Mouse (Mus musculus): ENCODE measurements around the gene Hsd11b1. TPM values are rescaled to one million over a fixed set of nuclear protein-coding genes. Genes with fewer than 3 reads are reported as not detected.

Hsd11b1 gene
- total and polyA plus RNA-seq, 2 experiments from 2014 or later: 1.8 to 2.0 TPM

GRCm38 (mm10) chr1:193232732-193233131 is 31.1 kb downstream of the Hsd11b1 start:
- Histone ChIP-seq H3K36me3 (ENCODE audit: insufficient read depth) (no peaks in the 10 kb centered on the region), H3K9ac (no peak overlapping the region), H3K27me3 (ENCODE audit: insufficient read depth, low read length) (no peaks in the 10 kb centered on the region), H3K9me3 (ENCODE audit: low read length) (no peaks in the 10 kb centered on the region), H3K4me2 (ENCODE audit: low read depth) (no peak overlapping the region), H3K4me3 (ENCODE audit: low read depth, low read length) (no peak overlapping the region), H3K4me1 (ENCODE audit: insufficient read depth) (no peaks in the 10 kb centered on the region), H3K27ac (ENCODE audit: low read depth, low read length) (no peak overlapping the region)
- DNase-seq (no peak), ATAC-seq (no peak)
- TF ChIP-seq CTCF (IDR thresholded peaks at IDR 0.05; ENCODE audit: low read depth): no peak
- 81% methylated on average over 2 of the region's 2 CpGs for WGBS

DNA sequence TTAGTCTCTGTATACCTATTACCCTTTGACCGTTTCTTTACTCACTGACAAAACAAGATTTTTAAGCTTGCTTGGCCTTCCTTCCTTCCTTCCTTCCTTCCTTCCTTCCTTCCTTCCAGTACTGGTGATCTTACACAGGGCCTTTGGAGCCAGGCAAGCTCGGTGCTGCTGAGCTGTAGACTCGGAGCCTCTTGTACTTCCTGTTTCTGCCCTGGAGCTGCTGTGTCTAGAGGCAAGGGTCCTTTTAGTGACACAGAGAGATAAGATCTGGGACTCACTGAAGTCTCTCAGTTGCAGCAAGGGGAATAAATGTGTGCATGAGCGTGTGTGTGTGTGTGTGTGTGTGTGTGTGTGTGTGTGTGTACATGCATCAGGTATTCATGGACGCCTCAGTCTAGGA is 32.9 kb downstream of the Hsd11b1 start:
- DNase-seq (no peak), ATAC-seq (no peak)
- no peaks in the 10 kb centered on the region for H3K27me3 ChIP-seq (ENCODE audit: insufficient read depth, low read length)
- H3K4me3 ChIP-seq (ENCODE audit: low read depth, low read length): no peak overlapping the region
- no peak for TF ChIP-seq CTCF (IDR thresholded peaks at IDR 0.05; ENCODE audit: low read depth)
- H3K9ac ChIP-seq: no peak overlapping the region
- H3K4me2 ChIP-seq (ENCODE audit: low read depth): no peak overlapping the region
- H3K9me3 ChIP-seq (ENCODE audit: low read length): no peaks in the 10 kb centered on the region
- no peaks in the 10 kb centered on the region for H3K36me3 ChIP-seq (ENCODE audit: insufficient read depth)
- WGBS: 86% methylated on average over 5 of the region's 5 CpGs
- H3K4me1 ChIP-seq (ENCODE audit: insufficient read depth): no peaks in the 10 kb centered on the region
- H3K27ac ChIP-seq (ENCODE audit: low read depth, low read length): no peak overlapping the region

DNA sequence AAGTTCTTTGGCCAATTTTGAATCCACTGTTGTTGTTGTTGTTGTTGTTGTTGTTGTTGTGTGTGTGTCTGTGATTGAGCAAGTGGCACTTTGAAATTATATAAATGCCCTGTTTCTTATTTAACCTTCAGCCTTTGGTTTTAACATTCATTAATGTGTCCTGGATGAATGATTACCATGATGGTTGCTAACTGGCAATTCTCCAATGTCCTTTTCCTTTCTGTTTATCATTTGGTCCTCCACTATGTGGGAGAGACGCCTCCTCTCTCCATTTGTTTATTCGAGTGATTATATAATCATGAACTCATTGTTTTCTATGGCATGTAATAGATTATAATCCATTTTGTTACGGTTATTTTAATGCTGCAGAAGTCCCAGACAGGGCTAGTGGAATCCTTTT is 33.3 kb downstream of the Hsd11b1 start:
- TF ChIP-seq CTCF (IDR thresholded peaks at IDR 0.05; ENCODE audit: low read depth): no peak
- Histone ChIP-seq H3K4me3 (ENCODE audit: low read depth, low read length) (no peak overlapping the region), H3K9me3 (ENCODE audit: low read length) (no peaks in the 10 kb centered on the region), H3K4me2 (ENCODE audit: low read depth) (no peak overlapping the region), H3K4me1 (ENCODE audit: insufficient read depth) (no peaks in the 10 kb centered on the region), H3K9ac (no peak overlapping the region), H3K27ac (ENCODE audit: low read depth, low read length) (no peak overlapping the region), H3K27me3 (ENCODE audit: insufficient read depth, low read length) (no peaks in the 10 kb centered on the region), H3K36me3 (ENCODE audit: insufficient read depth) (no peaks in the 10 kb centered on the region)
- WGBS: 76% methylated on average over 3 of the region's 3 CpGs
- no peak for ATAC-seq
- DNase-seq: no peak

DNA sequence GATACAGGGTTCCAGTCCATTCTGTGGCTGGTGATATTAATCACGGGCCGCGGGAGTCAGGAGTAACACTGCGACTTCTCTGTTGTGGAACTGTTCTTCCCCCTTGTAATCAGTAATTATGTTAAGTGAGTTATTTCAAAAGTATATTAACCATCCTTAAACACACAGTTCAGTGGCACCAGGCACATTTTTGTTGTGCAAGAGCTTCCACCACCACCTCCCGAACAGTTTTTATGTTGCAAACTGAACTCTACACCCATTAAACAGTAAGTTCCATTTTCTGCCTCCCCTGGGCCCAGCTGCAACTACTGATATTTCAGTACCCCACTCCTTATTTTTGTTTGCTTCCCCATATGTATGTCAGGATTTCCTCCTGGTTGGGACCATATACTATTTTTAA is 34.3 kb downstream of the Hsd11b1 start:
- DNase-seq (no peak), ATAC-seq (no peak)
- H3K36me3 ChIP-seq (ENCODE audit: insufficient read depth): no peaks in the 10 kb centered on the region
- H3K27me3 ChIP-seq (ENCODE audit: insufficient read depth, low read length): no peaks in the 10 kb centered on the region
- 92% methylated on average over 5 of the region's 5 CpGs for WGBS
- no peaks in the 10 kb centered on the region for H3K9me3 ChIP-seq (ENCODE audit: low read length)
- no peak for TF ChIP-seq CTCF (IDR thresholded peaks at IDR 0.05; ENCODE audit: low read depth)
- H3K4me1 ChIP-seq (ENCODE audit: insufficient read depth): no peaks in the 10 kb centered on the region
- no peak overlapping the region for H3K4me3 ChIP-seq (ENCODE audit: low read depth, low read length)
- no peak overlapping the region for H3K27ac ChIP-seq (ENCODE audit: low read depth, low read length)
- no peak overlapping the region for H3K4me2 ChIP-seq (ENCODE audit: low read depth)
- no peak overlapping the region for H3K9ac ChIP-seq

DNA sequence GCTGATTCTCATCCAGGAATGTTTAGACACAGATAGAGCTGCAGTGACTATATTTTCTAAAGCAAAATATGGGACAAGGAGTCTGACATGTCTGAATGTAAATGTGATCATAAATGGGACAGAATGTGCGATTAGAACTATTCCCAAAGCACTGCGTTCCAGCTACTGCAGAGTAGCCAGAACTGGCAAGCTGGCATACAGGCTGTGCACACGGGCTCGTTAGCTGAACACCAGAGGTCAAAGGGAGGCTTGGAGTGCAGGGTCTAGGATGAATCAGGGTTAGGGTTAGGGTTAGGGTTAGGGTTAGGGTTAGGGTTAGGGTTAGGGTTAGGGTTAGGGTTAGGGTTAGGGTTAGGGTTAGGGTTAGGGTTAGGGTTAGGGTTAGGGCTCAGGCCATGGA is 36.3 kb downstream of the Hsd11b1 start:
- Histone ChIP-seq H3K9ac (no peak overlapping the region), H3K4me1 (ENCODE audit: insufficient read depth) (no peaks in the 10 kb centered on the region), H3K36me3 (ENCODE audit: insufficient read depth) (no peaks in the 10 kb centered on the region), H3K4me3 (ENCODE audit: low read depth, low read length) (no peak overlapping the region), H3K4me2 (ENCODE audit: low read depth) (no peak overlapping the region), H3K27ac (ENCODE audit: low read depth, low read length) (no peak overlapping the region), H3K27me3 (ENCODE audit: insufficient read depth, low read length) (no peaks in the 10 kb centered on the region), H3K9me3 (ENCODE audit: low read length) (no peaks in the 10 kb centered on the region)
- DNase-seq (no peak), ATAC-seq (no peak)
- TF ChIP-seq CTCF (IDR thresholded peaks at IDR 0.05; ENCODE audit: low read depth): no peak
- WGBS: 59% methylated on average over 4 of the region's 4 CpGs

GRCm38 (mm10) chr1:193226724-193227522 is 37.0 kb downstream of the Hsd11b1 start:
- Histone ChIP-seq H3K9me3 (ENCODE audit: low read length) (no peaks in the 10 kb centered on the region), H3K9ac (no peak overlapping the region), H3K4me3 (ENCODE audit: low read depth, low read length) (no peak overlapping the region), H3K36me3 (ENCODE audit: insufficient read depth) (no peaks in the 10 kb centered on the region), H3K4me1 (ENCODE audit: insufficient read depth) (no peaks in the 10 kb centered on the region), H3K27me3 (ENCODE audit: insufficient read depth, low read length) (no peaks in the 10 kb centered on the region), H3K4me2 (ENCODE audit: low read depth) (no peak overlapping the region), H3K27ac (ENCODE audit: low read depth, low read length) (no peak overlapping the region)
- no peak for TF ChIP-seq CTCF (IDR thresholded peaks at IDR 0.05; ENCODE audit: low read depth)
- DNase-seq (no peak), ATAC-seq (no peak)
- 52% methylated on average over 7 of the region's 7 CpGs for WGBS

- Histone ChIP-seq H3K27me3 (ENCODE audit: insufficient read depth, low read length) (no peaks in the 10 kb centered on the region), H3K9me3 (ENCODE audit: low read length) (no peaks in the 10 kb centered on the region), H3K4me1 (ENCODE audit: insufficient read depth) (no peaks in the 10 kb centered on the region), H3K27ac (ENCODE audit: low read depth, low read length) (no peak overlapping the region), H3K4me3 (ENCODE audit: low read depth, low read length) (no peak overlapping the region), H3K9ac (no peak overlapping the region), H3K4me2 (ENCODE audit: low read depth) (no peak overlapping the region), H3K36me3 (ENCODE audit: insufficient read depth) (no peaks in the 10 kb centered on the region)
- WGBS: 96% methylated on average over 4 of the region's 4 CpGs
- no peak for TF ChIP-seq CTCF (IDR thresholded peaks at IDR 0.05; ENCODE audit: low read depth)
- ATAC-seq: no peak
- no peak for DNase-seq
These were observed 37.8 kb downstream of the Hsd11b1 start for GRCm38 (mm10) chr1:193226114-193226513.

Measured in forebrain, postnatal 0 days (tissue).